Mouse (Mus musculus) spleen, adult 2 months (tissue): ENCODE measurements at regions not wholly inside any gene's neighbourhood (a gene's known extent, or its start where the extent isn't known, plus 50 kb on each side); places are given as distances from the start of the nearest gene placed in this dataset.

ENCODE experiments used
- DNase-seq, 2 experiments: peaks; one replicate each; pipeline versions ENCODE4 v3.0.0 to v3.0.0-alpha.2; 2012 to 2021; ENCODE audit warnings: low spot score in 2 of 2, low read depth in 1 of 2
- H3K27ac ChIP-seq: fragments of 200-500 bp; 2 replicates; pipeline ENCODE4 v1.5.1; 2012; ENCODE audit warnings: low read length, inconsistent platforms; ENCODE audit not compliant: insufficient read depth
- H3K27me3 ChIP-seq: fragments of 200-500 bp; 2 replicates; pipeline ENCODE4 v1.6.1; 2012; ENCODE audit warnings: mild to moderate bottlenecking, moderate library complexity, low read length, inconsistent platforms; ENCODE audit not compliant: control insufficient read depth, insufficient read depth
- H3K36me3 ChIP-seq: fragments of 200-500 bp; 2 replicates; pipeline ENCODE4 v1.6.1; 2012; ENCODE audit warnings: mild to moderate bottlenecking, low read length, inconsistent platforms; ENCODE audit not compliant: control insufficient read depth, insufficient read depth
- H3K4me1 ChIP-seq: fragments of 200-500 bp; 2 replicates; pipeline ENCODE4 v1.6.1; 2011; ENCODE audit warnings: inconsistent platforms; ENCODE audit not compliant: control insufficient read depth, insufficient read depth, insufficient read length
- H3K4me3 ChIP-seq: fragments of 200-500 bp; 2 replicates; pipeline ENCODE4 v1.5.1; 2011; ENCODE audit warnings: mild to moderate bottlenecking, inconsistent platforms; ENCODE audit not compliant: insufficient read depth, insufficient read length; ENCODE audit errors: extremely low read depth
- CTCF ChIP-seq: fragments of 200-500 bp; IDR thresholded peaks from 2 replicates; pipeline ENCODE4 v1.5.1; 2011; ENCODE audit warnings: mild to moderate bottlenecking, inconsistent platforms; ENCODE audit not compliant: insufficient read depth, insufficient read length, insufficient replicate concordance; ENCODE audit errors: extremely low read depth
- POLR2A ChIP-seq: fragments of 200-500 bp; IDR thresholded peaks from 2 replicates; pipeline ENCODE4 v1.6.1; 2011; ENCODE audit warnings: low read depth, low read length, inconsistent platforms
- whole genome bisulfite sequencing: fragments of 180-500 bp; shearing (Covaris S2); methylation state at CpG from one replicate; pipeline ENCODE4 v1.1.7; 2018; 5-methylcytosine and 5-hydroxymethylcytosine counted together

DNA sequence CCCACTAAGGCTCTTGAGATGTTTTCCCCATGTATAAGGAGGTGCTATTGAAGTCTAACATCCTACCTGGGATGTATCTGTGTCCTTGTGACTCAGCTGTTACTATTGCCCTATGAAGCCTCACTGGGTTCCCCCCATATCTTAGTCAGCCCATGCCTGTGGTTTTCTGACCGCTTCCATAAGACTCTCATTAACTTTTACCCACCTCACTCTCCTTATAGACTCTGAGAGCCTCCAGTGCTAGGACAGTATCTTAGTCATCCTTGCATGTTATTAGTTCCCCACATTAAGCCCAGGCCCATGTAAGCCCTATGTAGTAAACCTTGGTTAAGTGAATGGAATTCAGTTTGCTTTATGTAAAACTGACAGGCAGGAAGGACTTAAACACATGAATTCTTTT, 337.5 kb upstream of the Trib2 start:
- no peak for TF ChIP-seq POLR2A
- TF ChIP-seq CTCF = no peak
- DNase-seq = no peak
- H3K4me1 ChIP-seq = no peaks in the 10 kb centered on the region
- no peak overlapping the region for H3K4me3 ChIP-seq
- 85% methylated on average over 1 of the region's 1 CpGs for WGBS
- H3K36me3 ChIP-seq = no peaks in the 10 kb centered on the region
- no peaks in the 10 kb centered on the region for H3K27me3 ChIP-seq
- no peak overlapping the region for H3K27ac ChIP-seq

DNA sequence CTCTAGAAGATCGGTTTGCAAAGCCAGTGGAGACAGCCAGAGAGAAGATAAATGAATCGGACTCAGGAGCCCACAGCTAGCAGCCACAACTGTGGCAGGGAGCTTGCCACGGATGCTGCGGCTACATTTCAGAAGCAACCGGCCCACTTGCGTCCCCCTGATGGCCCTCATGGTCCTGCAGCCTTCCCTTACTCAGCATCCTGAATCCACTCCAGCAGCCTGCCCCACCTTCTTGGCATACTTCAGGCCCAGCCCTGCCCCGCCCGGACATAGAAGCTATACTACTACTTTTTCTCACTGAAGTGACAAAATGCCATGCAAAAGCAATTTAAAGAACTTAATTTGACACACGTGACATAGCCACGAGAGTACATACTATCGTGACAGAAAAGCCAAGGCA, 335.4 kb upstream of the Trib2 start:
- Histone ChIP-seq H3K27me3 (no peaks in the 10 kb centered on the region), H3K36me3 (no peaks in the 10 kb centered on the region), H3K27ac (no peak overlapping the region), H3K4me1 (no peaks in the 10 kb centered on the region), H3K4me3 (no peak overlapping the region)
- no peak for DNase-seq
- TF ChIP-seq POLR2A (no peak), CTCF (no peak)
- WGBS = 95% methylated on average over 11 of the region's 11 CpGs

DNA sequence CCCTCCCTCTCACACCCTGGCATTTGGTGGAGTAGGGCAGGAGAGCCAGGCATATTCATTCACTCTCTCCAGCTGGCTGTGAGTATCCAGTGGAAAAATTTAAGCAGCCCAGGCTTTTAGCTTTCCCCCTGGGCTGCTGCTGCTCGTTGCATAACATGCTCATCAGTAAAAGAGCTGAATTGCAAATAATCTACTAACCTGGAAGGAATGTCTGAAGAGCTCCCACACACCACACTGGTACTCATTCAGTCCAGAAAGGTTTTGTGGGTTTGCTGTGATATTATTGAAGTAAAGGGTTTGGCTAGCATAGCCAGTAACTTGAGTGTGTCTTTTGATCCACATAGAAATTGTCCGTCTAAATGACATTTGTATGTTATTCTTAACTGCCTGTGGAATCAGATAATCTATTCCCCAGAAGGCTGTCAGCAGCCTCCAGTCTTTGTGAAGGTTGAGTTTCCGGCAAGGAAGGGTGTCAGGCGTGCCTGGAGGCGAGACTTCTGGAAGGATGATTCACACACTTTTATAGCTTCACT, 334.5 kb upstream of the Trib2 start:
- H3K4me3 ChIP-seq = no peak overlapping the region
- no peaks in the 10 kb centered on the region for H3K36me3 ChIP-seq
- no peaks in the 10 kb centered on the region for H3K27me3 ChIP-seq
- no peak for DNase-seq
- H3K27ac ChIP-seq = no peak overlapping the region
- H3K4me1 ChIP-seq = no peaks in the 10 kb centered on the region
- WGBS = 85% methylated on average over 5 of the region's 5 CpGs
- TF ChIP-seq CTCF (no peak), POLR2A (no peak)

GRCm38 (mm10) chr12:16146919-16147318, 330.2 kb upstream of the Trib2 start:
- no peak for DNase-seq
- Histone ChIP-seq H3K36me3 (no peaks in the 10 kb centered on the region), H3K4me1 (no peaks in the 10 kb centered on the region), H3K4me3 (no peak overlapping the region), H3K27me3 (no peaks in the 10 kb centered on the region), H3K27ac (no peak overlapping the region)
- 72% methylated on average over 2 of the region's 2 CpGs for WGBS
- TF ChIP-seq POLR2A (no peak), CTCF (no peak)

- Histone ChIP-seq H3K27me3 (no peaks in the 10 kb centered on the region), H3K4me1 (peaks cover 2% of the 10 kb centered on the region; the same call in 1 of the 2 replicates), H3K27ac (no peak overlapping the region), H3K4me3 (no peak overlapping the region), H3K36me3 (no peaks in the 10 kb centered on the region)
- 76% methylated on average over 7 of the region's 7 CpGs for WGBS
- no peak for TF ChIP-seq POLR2A
- TF ChIP-seq CTCF = no peak
- DNase-seq = no peak
Measured at GRCm38 (mm10) chr12:16145621-16146020, 328.9 kb upstream of the Trib2 start.

DNA sequence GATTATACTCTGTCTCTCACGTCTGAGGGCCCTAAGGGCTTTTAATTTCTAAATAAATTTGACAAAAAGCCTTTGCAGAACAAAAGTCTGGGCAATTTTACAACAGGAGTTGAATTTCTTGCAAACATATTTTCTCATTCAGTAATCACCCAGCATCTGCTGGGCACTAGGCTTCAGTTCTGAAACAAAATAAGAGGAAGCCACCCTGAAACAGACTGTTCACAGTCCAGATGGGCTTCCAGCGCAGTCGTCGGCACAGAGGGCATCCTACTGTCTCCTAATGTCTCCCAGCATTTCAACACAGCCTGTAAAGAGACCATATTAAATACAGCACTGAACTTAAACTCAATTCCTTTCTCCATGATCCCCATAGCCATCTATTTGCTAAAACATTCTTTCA, 324.5 kb upstream of the Trib2 start:
- peaks cover 8% of the 10 kb centered on the region; the same call in 1 of the 2 replicates for H3K4me1 ChIP-seq
- no peaks in the 10 kb centered on the region for H3K36me3 ChIP-seq
- no peak for DNase-seq
- no peaks in the 10 kb centered on the region for H3K27me3 ChIP-seq
- no peak for TF ChIP-seq CTCF
- TF ChIP-seq POLR2A = no peak
- H3K27ac ChIP-seq = no peak overlapping the region
- H3K4me3 ChIP-seq = no peak overlapping the region
- WGBS = 55% methylated on average over 4 of the region's 4 CpGs

DNA sequence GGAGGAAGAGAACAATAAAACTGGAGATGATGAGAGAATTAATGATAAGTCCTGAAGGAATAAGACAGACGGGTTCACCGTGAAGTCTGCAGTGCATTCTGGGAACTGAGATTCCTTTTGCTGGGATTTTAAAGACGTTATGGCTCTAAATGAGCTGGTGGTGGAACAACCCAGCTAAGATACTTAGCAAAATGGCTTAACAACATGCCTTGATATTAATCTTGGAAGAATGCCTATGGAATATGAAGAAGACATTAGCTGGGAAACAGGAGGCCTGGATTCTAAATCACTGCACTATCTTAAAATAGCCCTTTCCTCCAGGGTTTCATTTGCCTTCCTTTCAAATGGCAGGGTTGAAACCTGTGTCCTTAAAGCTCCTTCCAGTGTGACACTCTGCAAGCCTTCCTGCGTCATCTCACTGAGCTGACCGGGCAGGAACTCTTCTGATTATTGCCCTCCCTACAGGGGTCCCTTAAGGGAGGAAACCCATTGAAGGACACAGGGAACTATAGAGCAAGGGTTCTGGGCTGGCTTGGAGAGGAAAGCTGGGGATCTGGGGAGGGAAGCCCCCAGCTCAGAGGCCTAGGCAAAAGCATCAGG, 323.9 kb upstream of the Trib2 start:
- TF ChIP-seq POLR2A (no peak), CTCF (no peak)
- WGBS = 90% methylated on average over 5 of the region's 5 CpGs
- no peak overlapping the region for H3K27ac ChIP-seq
- H3K36me3 ChIP-seq = no peaks in the 10 kb centered on the region
- no peak overlapping the region for H3K4me3 ChIP-seq
- no peaks in the 10 kb centered on the region for H3K27me3 ChIP-seq
- H3K4me1 ChIP-seq = peaks cover 12% of the 10 kb centered on the region
- DNase-seq = no peak
